Mouse (Mus musculus) lung, postnatal 25 days (tissue): ENCODE data around the gene Ttc39b.

Experiments
- DNase-seq: peaks from one replicate; pipeline ENCODE4 v3.0.0; 2022; ENCODE audit warnings: low spot score

The Ttc39b gene

DNA sequence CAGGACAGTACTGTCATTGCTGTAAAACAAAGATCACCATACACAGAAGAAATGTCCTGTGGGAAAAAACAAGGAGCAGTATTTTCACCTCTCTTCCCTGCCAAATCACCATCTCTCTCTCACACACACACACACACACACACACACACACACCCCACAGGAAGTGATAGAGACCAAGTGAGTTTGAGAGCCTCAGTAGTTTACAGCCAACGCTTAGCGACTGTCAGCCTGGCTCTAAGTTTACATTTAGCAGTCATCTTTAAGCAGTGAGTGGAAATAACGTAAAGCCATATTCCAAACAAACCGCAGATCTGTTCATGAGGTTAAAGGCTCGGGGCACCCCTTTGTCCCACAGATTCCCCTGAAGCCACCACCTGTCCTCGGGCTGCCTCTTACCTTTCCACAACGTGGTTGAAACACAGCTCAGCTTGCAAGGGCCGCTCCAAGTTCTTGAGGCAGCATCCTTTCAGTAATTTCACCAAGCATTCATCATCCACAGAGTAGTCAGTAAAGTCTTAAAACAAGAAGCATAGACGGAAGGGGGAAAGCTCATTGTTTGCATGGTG, 91.7 kb downstream of the Ttc39b start:
- no peak for DNase-seq

DNA sequence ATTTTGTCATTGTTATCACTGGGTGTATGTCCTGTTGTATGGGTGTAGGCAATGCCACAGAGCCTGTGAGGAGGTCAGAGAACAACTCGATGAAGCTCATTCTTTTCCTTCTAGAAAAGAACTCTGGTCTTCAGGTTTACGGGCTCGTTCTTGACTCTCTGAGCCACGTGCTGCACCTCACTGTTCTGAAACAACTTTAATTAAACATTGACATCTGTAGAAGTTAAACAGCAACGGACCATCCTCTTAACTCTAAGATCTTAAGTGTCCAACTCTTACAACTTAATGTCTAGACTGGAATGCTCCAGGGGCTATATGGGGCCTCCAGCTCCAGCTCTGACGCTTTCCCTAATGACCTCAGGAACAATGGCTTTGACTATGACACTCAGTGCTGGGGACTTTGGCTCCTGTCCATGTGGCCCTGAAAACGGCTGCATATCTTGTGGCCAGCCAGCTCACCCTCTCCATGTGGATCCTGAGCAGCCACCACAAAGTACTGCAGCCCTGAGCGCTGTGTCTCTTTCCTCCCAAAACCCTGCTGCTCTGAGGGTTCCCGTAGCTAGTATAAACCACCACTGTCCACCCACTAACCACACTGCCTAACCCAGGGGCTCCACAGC, 95.3 kb downstream of the Ttc39b start:
- no peak for DNase-seq

DNA sequence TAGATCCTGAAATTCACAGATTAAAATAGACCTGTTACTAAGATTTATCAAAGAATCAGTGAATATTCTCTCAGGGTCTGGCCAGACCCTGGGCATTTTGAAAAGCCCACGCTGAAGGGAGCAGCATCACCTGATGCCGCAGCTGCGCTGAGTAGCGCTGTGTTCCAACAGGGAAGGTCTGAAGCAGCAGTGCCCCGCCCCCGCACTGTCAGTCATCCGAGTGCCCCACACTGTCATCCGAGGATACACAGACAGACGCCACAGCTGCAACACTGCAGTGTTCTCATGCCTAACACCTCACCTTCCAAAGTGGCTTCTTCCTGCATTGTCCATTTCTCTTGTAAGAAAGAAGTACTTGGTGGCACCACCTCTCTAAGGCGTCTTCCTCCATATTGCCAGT, 96.0 kb downstream of the Ttc39b start:
- no peak for DNase-seq

DNA sequence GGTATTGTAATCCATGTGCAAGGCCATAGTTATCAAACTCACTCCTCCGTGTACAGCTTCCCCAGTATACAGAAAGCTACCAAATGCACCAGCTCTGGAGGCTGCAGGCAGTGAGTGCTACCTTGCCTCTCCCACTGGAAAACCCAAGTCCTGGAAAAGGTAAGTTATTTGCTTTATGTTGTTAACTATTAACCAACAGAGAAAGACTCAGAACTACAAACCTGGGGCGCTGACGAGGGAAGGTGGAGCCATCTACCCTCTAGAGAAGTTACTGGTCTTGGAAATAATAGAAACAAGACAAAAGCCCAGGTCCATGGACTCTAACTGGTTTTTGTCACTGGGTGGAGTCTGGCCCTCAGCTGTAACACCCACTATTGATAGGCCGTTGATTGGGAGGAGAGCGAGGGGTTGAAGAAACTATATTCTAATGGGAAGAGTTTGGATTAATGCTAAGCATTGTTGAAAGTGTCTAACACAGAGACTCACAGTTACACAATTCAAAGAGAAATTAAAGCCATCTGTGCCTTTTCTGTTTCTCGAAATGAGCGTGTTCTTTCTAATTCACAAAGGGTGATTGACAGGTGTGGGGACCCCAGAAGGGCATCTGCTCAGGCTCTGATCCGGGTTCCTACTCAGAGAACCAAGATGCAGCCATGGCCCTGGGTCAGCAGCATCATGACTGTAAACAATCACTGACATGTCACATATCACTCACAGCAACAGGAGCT, 98.3 kb downstream of the Ttc39b start:
- DNase-seq, result no peak

DNA sequence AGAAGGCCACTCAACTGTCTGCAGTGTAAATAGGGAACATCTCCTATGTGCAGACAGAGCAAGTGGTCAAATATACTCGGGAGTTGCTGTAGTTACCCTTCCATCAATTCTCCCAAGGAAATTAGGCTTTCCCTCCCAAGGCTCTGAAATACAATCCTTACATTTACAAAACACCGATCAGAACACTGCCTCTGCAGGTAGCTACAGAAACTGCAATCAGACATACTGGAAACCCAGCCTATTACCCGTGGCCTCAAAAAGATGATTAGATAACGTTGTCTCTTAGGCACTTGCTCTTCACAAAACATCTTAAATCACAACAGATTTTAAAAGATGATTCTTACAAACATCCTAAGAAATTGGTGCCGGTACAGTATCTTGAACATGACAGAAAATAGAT, 99.8 kb downstream of the Ttc39b start:
- DNase-seq, result no peak

DNA sequence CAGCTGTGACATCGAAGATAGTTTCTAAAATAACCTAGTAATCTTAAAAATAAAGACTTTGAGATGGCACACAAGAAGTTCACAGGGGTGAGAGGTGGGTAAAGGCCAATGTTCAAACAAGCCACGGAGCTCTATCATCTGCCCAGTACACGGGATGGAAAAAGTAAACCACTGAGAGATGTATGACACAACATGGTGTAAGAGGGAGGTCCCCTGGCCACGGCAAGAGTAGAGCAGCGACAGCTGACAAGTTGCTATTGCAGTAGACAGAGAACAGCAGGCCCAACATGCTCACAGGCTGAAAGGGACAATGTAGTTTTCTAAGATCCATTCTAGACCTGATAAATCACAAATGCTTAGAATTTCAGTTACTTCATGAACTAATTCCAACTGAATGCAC, 100.9 kb downstream of the Ttc39b start:
- peak; percentile 5 for DNase-seq

DNA sequence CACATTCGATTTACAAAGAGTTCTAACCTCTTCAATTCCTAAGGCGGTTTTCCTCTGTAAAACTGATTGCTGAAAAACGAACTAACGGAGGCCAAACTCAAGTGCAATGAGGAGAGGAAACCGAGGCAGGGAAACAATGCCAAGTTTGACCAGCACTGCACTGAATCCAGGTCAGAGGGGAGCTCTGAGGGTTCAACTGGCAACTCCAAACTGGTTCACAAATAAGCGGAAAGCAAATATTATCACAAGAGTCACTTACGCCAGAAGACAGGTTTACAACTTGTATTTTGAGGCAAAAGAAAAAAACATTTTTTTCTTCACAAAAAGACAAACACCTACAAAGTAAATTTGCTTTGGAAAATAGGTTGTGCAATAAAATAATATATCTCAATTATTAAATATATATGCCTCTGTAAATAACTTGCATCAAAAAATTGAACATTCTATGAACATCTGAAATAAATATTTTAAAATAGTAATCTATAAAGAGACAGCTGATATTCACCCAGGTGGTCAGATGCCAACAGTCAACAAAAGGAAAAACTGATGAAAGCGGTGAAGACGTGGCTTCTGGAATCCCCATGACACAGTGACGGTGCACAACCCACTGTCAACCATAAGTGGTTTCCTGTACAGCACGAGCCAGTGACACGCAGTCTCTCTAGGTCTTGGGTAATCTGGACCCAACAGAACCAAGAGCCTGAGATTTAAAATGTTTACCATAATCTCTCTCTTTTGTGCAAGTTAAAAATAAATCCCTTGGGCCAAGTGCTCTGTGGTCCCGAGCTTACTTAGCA, 103.1 kb downstream of the Ttc39b start:
- no peak for DNase-seq

DNA sequence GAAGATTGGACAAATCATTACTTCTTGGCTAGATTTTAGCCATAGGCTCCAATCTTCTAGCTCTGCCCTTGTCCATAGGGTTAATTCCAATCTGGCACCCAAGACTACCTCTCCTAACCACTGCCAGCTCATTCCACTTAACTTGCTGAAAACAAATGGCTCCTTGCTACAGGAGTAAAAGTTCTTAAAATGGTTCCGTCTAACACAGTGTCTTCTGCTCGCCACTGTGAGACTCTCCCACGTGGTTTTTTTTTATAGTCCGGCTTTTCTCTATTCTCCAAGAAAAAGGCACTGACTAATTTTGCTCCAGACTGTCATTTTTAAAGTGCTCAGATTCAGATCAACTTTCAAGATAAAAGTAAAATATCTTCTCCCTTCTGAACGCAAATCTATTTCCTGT, 104.8 kb downstream of the Ttc39b start:
- DNase-seq, result no peak

DNA sequence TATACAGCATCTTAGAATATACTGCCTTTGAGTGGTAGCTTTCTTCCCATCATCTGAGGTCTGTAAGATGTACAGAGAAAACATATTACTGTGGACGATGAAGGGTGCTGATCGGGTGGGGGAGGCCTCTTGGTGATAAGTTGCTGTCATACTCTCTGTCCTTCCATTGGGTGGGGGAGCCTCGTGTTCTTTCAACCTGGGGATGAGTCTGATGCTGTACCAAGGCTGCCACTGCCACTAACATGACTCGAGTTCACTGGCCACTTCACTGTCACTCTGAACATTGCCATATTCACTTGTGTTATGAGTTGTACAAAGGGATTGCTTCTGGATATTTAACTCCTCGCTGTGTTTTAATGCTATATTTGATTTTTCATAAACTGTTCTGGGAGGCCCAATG, 106.9 kb downstream of the Ttc39b start:
- DNase-seq, result no peak

DNA sequence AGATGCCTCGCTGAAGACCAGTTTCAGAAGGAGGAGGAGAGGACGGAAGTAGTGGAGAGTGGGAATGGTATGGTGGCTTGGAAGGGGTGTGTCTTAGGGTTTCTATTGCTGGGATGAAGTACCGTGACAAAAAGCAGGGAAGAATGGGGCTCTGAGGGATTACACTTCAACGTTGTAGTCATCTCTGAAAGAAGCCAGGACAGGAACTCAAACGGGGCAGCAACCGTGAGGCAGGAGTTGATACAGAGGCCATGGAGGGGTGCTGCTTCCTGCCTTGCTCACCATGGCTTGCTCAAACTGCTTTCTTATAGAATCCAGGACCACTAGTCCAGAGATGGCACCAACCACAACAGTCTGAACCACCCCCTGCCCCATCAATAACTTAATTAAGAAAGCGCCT, 107.7 kb downstream of the Ttc39b start:
- no peak for DNase-seq

DNA sequence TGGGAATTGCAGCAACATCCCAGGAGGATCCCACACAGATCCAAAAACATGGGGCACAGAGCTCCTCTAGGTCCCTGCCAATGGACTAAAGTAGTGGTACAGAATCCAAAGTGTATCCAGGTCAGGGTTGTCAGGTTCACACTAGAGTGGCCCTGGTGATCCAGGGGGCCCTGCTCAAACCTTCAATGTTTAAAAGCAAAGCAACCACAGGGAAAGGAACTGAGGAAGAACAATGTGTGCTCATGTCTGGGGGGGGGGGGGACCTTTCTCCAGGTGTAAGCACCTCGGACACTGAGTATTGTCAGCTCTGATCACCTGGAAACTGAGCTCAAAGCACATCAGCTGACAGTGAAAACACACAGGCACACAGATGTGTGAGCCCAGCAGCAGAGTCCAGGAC, 108.3 kb downstream of the Ttc39b start:
- DNase-seq, result no peak

DNA sequence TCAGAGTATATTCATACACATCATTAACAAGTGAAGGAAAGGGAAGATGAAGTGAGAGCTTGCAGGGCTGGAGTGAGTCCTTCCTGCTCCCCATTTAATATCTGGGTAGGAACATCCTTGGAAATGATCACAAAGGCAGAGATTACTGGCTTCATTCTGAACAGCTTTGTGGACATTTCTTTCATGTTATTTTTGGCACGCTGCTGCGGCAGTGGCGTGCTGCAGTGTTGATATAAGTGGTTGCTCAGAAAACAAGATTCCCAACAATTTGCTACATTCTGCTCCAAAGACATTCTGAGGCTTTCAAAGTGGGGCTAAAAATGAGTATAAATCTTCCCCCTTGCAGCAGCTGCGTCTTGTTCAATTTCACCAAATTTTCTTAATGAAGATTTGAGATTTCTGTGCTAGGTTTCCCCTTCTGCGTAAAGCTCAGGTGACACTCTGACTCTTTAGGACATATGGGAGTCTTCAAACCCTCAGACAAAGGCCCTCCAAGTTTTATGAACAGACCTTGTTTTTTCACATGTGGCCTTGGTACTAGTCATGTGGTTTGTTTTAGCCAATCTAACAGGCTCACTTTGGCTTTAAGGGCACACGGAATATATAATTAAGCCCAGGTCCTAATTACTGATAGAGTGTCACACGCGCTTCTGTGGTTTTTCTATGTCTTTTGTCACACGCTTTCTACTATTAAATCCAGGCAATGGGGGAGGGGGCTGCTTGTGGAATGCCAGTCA, 109.1 kb downstream of the Ttc39b start:
- DNase-seq, result peak; percentile 37

DNA sequence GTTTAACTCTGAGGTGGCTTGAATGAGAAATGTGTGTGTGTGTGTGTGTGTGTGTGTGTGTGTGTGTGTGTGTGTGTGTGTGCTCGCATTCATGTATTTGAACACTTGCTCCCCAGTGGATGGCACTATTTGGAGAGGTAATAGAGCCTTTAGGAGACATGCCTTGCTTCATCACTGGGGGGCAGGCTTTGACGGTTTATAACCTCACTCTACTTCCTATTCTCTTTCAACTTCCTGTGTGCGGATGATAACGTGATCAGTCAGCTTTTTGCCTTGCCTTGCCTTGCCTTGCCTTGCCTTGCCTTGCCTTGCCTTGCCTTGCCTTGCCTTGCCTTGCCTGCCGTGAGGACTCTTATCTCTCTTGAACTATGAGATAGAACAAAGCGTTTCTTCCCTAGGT, 110.3 kb downstream of the Ttc39b start:
- no peak for DNase-seq

DNA sequence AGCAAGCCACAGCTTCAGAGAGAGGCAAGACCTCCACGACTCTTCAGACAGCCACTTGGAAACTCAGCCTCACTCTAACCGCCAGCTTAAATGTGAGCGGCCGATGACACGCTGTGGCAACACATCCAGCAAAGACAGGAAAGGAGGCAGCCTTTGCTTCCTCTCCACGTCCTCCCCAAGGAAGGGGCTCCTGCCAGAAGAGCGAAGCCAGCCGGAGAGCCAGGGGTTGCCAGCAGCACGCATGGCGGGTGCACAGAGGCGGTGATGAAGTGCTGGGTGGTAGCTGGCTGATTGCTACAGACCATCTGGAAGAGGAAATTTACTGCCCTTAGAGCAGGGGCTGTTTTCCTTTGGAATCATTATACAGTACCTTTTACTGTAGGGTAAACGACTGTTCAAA, 112.3 kb downstream of the Ttc39b start:
- DNase-seq, result peak; percentile 26

DNA sequence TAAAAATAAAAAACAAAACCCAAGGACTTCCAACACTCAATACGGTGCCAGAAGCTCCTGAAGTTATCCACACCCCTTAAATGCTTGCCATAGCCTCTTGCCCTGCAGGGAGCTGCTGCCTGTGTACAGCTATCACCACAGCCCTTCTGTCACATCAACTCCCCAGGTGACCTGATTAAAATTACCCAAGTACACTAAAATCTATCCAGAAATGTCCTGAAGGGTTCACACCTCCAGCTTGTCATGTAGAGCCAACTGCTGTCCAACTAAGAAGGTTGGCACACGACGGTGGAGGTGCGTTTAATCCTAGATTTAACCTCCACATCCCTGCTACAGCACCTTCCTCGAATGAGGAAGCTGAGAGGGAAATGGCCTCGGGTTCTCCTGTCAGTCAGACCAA, 113.6 kb downstream of the Ttc39b start:
- DNase-seq, result no peak

DNA sequence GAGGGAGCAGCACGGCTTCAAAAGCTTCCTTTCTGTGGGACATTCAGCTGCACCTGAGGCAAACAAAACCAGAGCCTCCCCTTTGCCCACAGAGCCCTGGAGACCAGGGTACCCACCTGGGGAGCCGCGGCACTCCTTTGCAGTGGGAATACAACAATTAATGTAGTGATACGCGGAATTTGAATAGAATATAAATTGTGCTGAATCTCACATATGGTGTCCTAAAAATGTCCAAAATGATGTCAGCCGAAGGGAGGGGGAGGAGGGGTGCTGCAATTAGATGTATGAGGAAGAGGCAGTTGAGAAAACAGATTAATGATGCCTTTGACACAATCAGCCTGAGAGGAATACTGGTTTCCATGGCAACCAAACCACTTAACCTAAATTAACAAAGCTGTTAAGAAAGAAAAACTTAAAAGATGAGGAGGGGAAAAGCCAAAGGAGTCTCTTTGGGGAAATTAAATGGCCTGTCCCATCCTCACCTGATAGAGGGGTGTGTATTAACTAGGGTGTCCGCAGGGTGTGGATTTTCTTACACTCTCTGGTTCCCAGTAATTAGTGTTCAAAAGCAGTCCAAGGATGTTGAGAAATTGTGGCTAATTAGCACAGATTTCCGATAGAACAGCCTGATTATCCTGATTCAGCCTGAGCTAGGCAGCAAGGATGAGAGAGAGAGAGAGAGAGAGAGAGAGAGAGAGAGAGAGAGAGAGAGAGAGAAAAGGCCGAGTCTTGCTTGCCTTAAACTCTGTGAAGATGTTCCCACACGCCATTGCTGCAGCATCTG, 117.1 kb downstream of the Ttc39b start:
- no peak for DNase-seq

DNA sequence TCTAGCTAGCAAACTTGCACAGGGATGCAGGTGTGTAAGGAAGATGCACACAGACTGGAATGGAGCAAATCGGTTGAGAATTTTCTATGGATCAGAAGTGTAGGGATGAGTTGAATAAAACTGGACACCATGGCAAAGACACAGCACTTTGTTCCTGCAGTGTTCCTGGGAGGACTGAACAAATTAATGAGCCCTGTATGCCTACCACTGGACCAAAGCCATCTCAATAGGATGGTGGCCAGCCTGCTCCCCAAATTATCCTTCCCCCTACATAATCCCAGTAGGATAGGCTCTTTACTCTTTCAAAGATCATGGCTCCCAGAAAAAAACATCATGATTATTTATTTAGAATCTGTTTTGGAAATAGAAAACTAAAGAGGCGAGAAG, 117.6 kb downstream of the Ttc39b start:
- DNase-seq, result no peak

DNA sequence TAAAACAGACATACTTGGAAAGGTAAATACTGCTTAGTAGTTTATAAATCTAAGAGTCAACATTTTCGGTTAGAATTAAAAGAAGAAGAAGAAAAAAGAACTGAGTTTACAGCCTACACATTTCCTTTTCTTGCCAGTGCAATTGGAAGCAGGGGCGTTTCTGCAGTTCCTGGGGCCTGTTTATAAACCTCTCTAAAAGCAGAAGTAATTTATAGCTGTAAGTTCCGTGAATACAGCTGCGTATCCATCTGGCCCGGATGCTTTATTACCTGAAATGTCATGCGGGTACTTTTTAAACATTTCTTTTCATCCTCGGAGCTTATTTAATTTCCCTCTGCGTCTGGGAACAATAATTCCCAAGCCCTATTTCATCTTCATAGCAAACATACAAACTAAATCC, 124.7 kb downstream of the Ttc39b start:
- no peak for DNase-seq

DNA sequence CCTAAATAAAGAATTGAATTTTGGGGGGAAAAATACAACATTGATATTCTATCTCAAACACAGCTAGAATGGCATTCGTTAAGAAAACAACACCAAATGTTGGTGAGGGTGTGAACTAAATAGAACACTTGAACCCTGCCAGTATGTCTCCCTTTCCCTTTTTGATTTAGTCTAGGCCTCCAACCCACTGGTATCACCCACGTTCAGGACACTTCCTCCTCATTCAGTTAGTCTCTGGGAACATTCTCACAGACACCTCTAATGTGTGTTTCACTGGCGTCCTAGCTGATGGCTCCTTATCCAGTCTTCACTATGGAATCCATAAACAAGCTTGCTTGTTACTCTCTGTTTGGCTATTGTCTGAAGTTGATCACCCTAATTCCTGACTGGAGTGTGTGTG, 125.9 kb downstream of the Ttc39b start:
- no peak for DNase-seq

DNA sequence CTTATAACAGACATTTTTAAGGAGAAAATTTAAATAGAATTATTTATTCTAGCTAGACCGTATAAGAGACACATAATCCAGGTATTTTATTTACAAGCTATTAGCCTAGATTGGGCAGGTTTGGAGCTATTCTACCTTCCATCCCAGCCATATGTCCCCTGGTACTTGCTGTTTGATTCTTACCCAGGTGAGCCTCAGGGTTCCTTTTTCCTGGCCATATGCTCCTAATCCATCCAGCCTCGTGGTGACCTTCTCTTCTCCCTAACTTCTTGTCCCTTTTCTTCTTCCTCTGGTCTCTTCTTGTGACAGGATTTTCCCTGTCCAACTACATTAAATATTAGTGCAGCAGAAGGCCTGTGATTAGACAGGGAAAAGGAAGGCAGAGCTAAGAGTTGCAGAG, 134.3 kb downstream of the Ttc39b start:
- DNase-seq, result no peak

DNA sequence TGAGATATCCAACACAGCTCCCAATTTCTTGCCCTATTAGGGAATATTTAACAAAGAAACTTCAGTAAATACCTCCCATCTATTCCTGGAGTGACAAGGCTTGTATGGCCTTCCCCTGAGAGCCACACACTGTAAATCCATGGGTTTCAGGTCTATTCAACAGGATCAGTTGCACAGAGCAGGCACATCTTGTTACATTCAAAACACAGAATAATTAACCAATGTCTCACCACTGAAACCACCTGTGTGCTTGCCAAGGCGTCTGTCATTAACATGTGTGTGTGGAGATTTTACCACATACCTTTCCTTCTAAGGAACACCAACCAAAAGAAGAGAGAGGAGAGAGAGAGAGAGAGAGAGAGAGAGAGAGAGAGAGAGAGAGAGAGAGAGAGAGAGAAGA, 136.7 kb downstream of the Ttc39b start:
- no peak for DNase-seq

DNA sequence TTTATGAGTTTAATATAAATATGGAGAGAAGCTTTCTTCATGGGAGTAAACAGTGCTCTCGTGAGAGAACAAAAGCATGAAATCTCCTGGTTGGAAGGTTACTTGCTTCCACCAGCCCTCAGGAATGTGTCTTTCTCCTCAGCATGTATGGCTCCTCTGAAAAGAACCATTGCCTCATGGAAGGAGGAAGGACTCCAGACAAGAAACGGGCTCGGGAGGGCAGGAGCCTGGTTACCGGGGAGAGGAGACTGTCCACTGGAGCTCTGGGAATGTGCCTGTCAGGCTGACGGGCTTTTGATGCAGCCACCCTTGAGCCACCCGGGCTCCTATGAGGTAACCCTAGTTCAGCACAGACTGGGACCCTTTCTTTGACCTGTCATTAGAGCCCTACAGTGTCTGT, 137.6 kb downstream of the Ttc39b start:
- DNase-seq, result no peak
